Mouse (Mus musculus): ENCODE measurements around the gene St3gal6.

St3gal6 gene

GRCm38 (mm10) chr16:58421696-58422354 lies 102.2 kb downstream of the St3gal6 start:
- no peak for DNase-seq (ENCODE audit: low spot score)
